Mouse (Mus musculus) heart, embryonic 10.5 days (tissue): Measurements from ENCODE around the gene Ecsit. TPM values are rescaled to one million over a fixed set of nuclear protein-coding genes. Genes with fewer than 3 reads are reported as not detected.

Source experiments
- DNase-seq: peaks from one replicate; pipeline ENCODE4 v3.0.0-alpha.2; 2017; ENCODE audit warnings: low spot score
- H3K27ac ChIP-seq: fragments of 300-500 bp; sonication (generic); 2 replicates; pipeline ENCODE4 v1.5.1; 2016; ENCODE audit warnings: mild to moderate bottlenecking
- H3K27me3 ChIP-seq: fragments of 300-500 bp; sonication (generic); 2 replicates; pipeline ENCODE4 v1.6.1; 2016; ENCODE audit warnings: mild to moderate bottlenecking; ENCODE audit not compliant: poor library complexity, insufficient read depth, severe bottlenecking
- H3K36me3 ChIP-seq: fragments of 300-500 bp; sonication (generic); 2 replicates; pipeline ENCODE4 v1.6.1; 2016; ENCODE audit warnings: mild to moderate bottlenecking, moderate library complexity
- H3K4me1 ChIP-seq: fragments of 300-500 bp; sonication (generic); 2 replicates; pipeline ENCODE4 v1.6.1; 2016; ENCODE audit warnings: mild to moderate bottlenecking
- H3K4me3 ChIP-seq: fragments of 300-500 bp; sonication (generic); 2 replicates; pipeline ENCODE4 v1.5.1; 2016; ENCODE audit warnings: mild to moderate bottlenecking, moderate library complexity
- H3K9me3 ChIP-seq: fragments of 300-500 bp; sonication (generic); 2 replicates; pipeline ENCODE4 v1.6.1; 2016; ENCODE audit warnings: mild to moderate bottlenecking, moderate library complexity
- WGBS: fragments of 180-500 bp; shearing (Covaris S2); methylation state at CpG from one replicate; pipeline ENCODE4 v1.1.7; 2016; 5-methylcytosine and 5-hydroxymethylcytosine counted together
- polyA plus RNA-seq: library from polyadenylated mRNA; unstranded; fragments of >200 nt; fragmentation: Nextera tagmentation; extraction: Ambion mirVana; gene quantifications from 2 replicates; pipeline ENCODE4 v1.2.1, GENCODE M21; 2016

Gene Ecsit
- polyA plus RNA-seq, 1 experiment from 2014 or later = 58.4 TPM

- H3K36me3 ChIP-seq = peaks cover 27% of the 10 kb centered on the region
- peaks cover 15% of the 10 kb centered on the region for H3K4me1 ChIP-seq
- WGBS = under 1% methylated on average over 52 of the region's 52 CpGs
- H3K4me3 ChIP-seq = peak within 1 kb of the TSS; percentile 94
- peak within 1 kb of the TSS; percentile 92 for H3K27ac ChIP-seq
- H3K27me3 ChIP-seq = no peaks in the 10 kb centered on the region
- H3K9me3 ChIP-seq = no peaks in the 10 kb centered on the region
- DNase-seq = peak; percentile 98
These were observed 31.6 kb upstream of the Ecsit start, which contains the start of gene Elof1 for GRCm38 (mm10) chr9:22116740-22117426. Gene Elof1, minus strand, starts transcription at chr9:22117172.

GRCm38 (mm10) chr9:22116086-22116485 lies 30.8 kb upstream of the Ecsit start:
- 37% methylated on average over 15 of the region's 15 CpGs for WGBS

DNA sequence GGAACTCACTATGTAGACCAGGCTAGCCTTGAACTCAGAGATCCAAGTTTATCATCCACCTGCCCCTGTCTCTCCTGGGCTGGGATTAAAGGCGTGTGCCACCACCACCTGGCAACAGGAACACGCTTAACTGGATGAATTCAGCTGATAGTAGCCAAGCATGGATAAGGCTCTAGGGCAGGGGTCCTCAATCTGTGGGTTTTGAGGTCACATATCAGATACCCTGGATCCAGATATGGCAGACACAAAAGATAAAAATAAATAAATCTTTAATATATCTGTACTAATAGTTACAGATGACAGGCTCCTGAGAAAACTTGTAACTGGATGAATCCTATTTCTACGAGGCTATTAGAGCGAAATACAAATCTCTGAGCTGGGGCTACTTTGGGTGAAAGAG lies 30.4 kb upstream of the Ecsit start:
- Histone ChIP-seq H3K4me1 (peaks cover 15% of the 10 kb centered on the region), H3K27me3 (no peaks in the 10 kb centered on the region), H3K27ac (no peak overlapping the region), H3K36me3 (peaks cover 37% of the 10 kb centered on the region), H3K9me3 (no peaks in the 10 kb centered on the region), H3K4me3 (peak overlapping the region; percentile 94; the same call in 1 of the 2 replicates)
- no peak for DNase-seq
- 92% methylated on average over 4 of the region's 4 CpGs for WGBS

More at GRCm38 (mm10) chr9:22116086-22116485, 30.8 kb upstream of the Ecsit start:
- Histone ChIP-seq H3K36me3 (peaks cover 35% of the 10 kb centered on the region), H3K4me3 (peak overlapping the region; percentile 94), H3K4me1 (peaks cover 15% of the 10 kb centered on the region), H3K9me3 (no peaks in the 10 kb centered on the region), H3K27me3 (no peaks in the 10 kb centered on the region), H3K27ac (peak overlapping the region; percentile 92)
- no peak for DNase-seq

- 88% methylated on average over 9 of the region's 9 CpGs for WGBS
- no peak for DNase-seq
- peaks cover 96% of the 10 kb centered on the region for H3K36me3 ChIP-seq
These were observed 23.0 kb upstream of the Ecsit start for GRCm38 (mm10) chr9:22108194-22108593.

GRCm38 (mm10) chr9:22099922-22100321 lies 14.7 kb upstream of the Ecsit start:
- H3K4me3 ChIP-seq = peak overlapping the region; percentile 50

More at GRCm38 (mm10) chr9:22108194-22108593, 23.0 kb upstream of the Ecsit start:
- Histone ChIP-seq H3K27me3 (no peaks in the 10 kb centered on the region), H3K4me3 (no peak overlapping the region), H3K27ac (no peak overlapping the region), H3K9me3 (no peaks in the 10 kb centered on the region), H3K4me1 (no peaks in the 10 kb centered on the region)

DNA sequence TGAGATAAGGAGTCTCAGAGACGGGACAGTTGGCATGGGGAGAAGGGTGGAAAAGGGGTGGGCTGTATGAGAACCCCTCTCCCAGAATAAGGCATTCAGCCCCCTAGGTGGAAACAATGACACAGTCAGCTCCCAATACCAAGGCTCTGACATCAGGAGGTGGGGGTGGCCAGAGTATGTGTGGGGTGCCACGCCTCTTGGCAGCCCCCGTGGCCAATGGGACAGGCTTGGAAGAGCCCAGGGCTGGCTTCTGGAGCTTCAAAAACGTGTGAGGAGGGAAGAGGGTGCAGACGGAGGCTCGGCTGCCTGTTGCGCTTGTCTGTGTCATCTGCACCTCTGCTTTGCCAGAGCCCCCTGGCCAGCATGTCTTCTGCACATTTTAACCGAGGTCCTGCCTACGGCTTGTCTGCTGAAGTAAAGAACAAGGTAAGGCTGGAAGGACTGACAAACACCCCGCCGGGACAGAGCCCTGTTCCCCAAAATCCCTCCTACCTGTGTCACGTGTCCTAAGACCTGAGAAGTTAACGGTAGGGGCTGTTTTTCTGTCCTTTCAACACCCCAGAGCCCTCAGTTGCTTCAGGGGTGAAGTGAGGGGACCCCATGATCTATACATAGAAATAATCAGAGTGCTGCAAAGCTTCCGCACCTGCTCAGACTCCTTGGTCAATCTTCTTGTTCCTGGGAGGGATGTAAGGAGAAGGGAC lies 13.9 kb upstream of the Ecsit start, which contains the start of gene Cnn1:
Cnn1 (plus strand) TSS at position 224 of the 704 bp plus-strand sequence.
- Histone ChIP-seq H3K9me3 (no peaks in the 10 kb centered on the region), H3K36me3 (peaks cover 30% of the 10 kb centered on the region), H3K4me1 (peaks cover 32% of the 10 kb centered on the region), H3K27me3 (peaks cover 35% of the 10 kb centered on the region), H3K4me3 (peak within 1 kb of the TSS; percentile 50), H3K27ac (peak within 1 kb of the TSS; percentile 88)
- WGBS = 3% methylated on average over 14 of the region's 14 CpGs
- DNase-seq = peak; percentile 92

More at GRCm38 (mm10) chr9:22099922-22100321, 14.7 kb upstream of the Ecsit start:
- no peaks in the 10 kb centered on the region for H3K9me3 ChIP-seq
- H3K27ac ChIP-seq = peak overlapping the region; percentile 88
- peaks cover 38% of the 10 kb centered on the region for H3K36me3 ChIP-seq
- WGBS = under 1% methylated on average over 18 of the region's 18 CpGs
- H3K27me3 ChIP-seq = peaks cover 35% of the 10 kb centered on the region
- H3K4me1 ChIP-seq = peaks cover 32% of the 10 kb centered on the region
- peak; percentile 88 for DNase-seq

GRCm38 (mm10) chr9:22095854-22096307 lies 10.6 kb upstream of the Ecsit start:
- DNase-seq = peak; percentile 95
- peaks cover 28% of the 10 kb centered on the region for H3K4me1 ChIP-seq
- peak overlapping the region; percentile 86 for H3K27ac ChIP-seq
- peak overlapping the region; percentile 51 for H3K4me3 ChIP-seq
- H3K27me3 ChIP-seq = peaks cover 29% of the 10 kb centered on the region
- no peaks in the 10 kb centered on the region for H3K36me3 ChIP-seq
- 1% methylated on average over 24 of the region's 24 CpGs for WGBS
- no peaks in the 10 kb centered on the region for H3K9me3 ChIP-seq

DNA sequence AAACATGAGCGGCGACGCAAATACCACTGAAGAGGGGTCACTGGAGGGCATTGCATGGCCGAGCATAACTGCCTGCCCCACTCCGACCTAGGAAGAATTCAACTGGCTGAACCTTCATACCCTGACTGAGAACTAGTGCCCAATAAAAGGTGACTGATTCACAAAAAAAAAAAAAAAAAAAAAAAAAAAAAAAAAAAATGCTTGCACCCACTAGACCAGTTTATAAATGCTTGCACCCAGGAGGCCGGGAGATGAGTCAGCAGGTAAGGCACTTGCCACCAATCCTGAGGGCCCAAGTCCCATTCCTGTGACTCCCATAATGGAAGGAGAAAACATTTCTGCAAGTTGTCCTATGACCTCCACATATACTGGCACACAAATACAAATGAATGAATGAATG lies 7.5 kb upstream of the Ecsit start:
- 0 out of 2 replicates have a peak, but pooled peaks cover 2% of the 10 kb centered on the region for H3K9me3 ChIP-seq
- 84% methylated on average over 6 of the region's 6 CpGs for WGBS
- H3K27ac ChIP-seq = no peak overlapping the region
- no peak for DNase-seq
- peaks cover 16% of the 10 kb centered on the region for H3K4me1 ChIP-seq
- no peak overlapping the region for H3K4me3 ChIP-seq
- peaks cover 2% of the 10 kb centered on the region; the same call in 1 of the 2 replicates for H3K27me3 ChIP-seq
- H3K36me3 ChIP-seq = no peaks in the 10 kb centered on the region

DNA sequence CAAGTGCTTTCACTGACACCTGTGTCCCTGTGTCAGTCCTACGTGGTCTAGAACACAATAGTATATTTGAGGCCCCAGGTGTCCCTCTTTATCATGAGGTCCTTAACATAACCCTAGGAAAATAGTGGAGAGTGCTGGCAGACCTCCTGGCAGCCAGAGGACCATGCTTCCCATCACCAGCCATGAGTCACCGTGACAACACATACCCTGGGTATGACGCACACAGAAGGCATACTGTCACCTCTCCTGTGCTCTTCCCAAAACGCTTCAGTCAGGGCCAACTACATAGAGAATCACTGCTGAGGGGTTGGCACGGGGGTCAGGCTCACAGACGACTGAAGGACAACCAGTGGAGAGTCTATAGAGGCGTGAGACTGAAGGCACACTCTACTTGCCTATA lies 4.7 kb upstream of the Ecsit start:
- H3K9me3 ChIP-seq = 0 out of 2 replicates have a peak, but pooled peaks cover 2% of the 10 kb centered on the region
- H3K4me1 ChIP-seq = peaks cover 21% of the 10 kb centered on the region
- no peak overlapping the region for H3K4me3 ChIP-seq
- no peaks in the 10 kb centered on the region for H3K36me3 ChIP-seq
- H3K27me3 ChIP-seq = no peaks in the 10 kb centered on the region
- H3K27ac ChIP-seq = no peak overlapping the region
- no peak for DNase-seq
- 79% methylated on average over 7 of the region's 7 CpGs for WGBS

- DNase-seq = no peak
- Histone ChIP-seq H3K27me3 (no peaks in the 10 kb centered on the region), H3K4me1 (peaks cover 21% of the 10 kb centered on the region), H3K36me3 (no peaks in the 10 kb centered on the region), H3K9me3 (0 out of 2 replicates have a peak, but pooled peaks cover 2% of the 10 kb centered on the region), H3K4me3 (no peak overlapping the region), H3K27ac (no peak overlapping the region)
- 98% methylated on average over 7 of the region's 7 CpGs for WGBS
These were observed 4.0 kb upstream of the Ecsit start for GRCm38 (mm10) chr9:22089281-22089680.

GRCm38 (mm10) chr9:22087034-22087618 lies 1.9 kb upstream of the Ecsit start:
- Histone ChIP-seq H3K27me3 (no peaks in the 10 kb centered on the region), H3K27ac (no peak overlapping the region), H3K4me3 (no peak overlapping the region), H3K9me3 (0 out of 2 replicates have a peak, but pooled peaks cover 2% of the 10 kb centered on the region), H3K4me1 (peaks cover 21% of the 10 kb centered on the region), H3K36me3 (peaks cover 7% of the 10 kb centered on the region; the same call in 1 of the 2 replicates)
- no peak for DNase-seq
- WGBS = 85% methylated on average over 2 of the region's 2 CpGs

DNA sequence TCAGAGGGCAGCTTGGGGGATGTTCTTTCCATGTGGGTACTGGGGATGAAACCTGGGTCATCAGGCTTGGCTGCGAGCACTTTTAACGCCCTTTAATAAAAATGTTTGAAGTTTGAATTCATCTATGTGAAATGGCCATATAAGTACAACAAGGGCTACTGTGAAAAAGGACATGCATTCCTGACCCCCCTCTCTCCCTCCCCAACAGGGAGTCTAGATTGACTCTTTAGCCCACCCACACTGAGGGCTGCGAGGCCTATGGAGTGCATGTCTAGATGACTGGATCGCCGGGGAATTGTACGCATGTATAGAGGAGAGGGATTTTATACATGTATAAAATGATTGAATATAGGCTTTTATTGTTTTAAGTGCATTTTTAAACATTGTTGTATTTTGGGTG lies 774 bp upstream of the Ecsit start:
- no peak for DNase-seq
- H3K4me1 ChIP-seq = peaks cover 21% of the 10 kb centered on the region
- H3K27me3 ChIP-seq = no peaks in the 10 kb centered on the region
- WGBS = 75% methylated on average over 6 of the region's 6 CpGs
- 0 out of 2 replicates have a peak, but pooled peaks cover 2% of the 10 kb centered on the region for H3K9me3 ChIP-seq
- peak overlapping the region; percentile 77 for H3K4me3 ChIP-seq
- H3K36me3 ChIP-seq = peaks cover 7% of the 10 kb centered on the region; the same call in 1 of the 2 replicates
- H3K27ac ChIP-seq = peak overlapping the region; percentile 86
